Mouse (Mus musculus): Measurements from ENCODE around the gene Larp4b.

- TF ChIP-seq POLR2A (IDR thresholded peaks at IDR 0.05; ENCODE audit: control insufficient read depth, low read depth, low read length) = no peak
- TF ChIP-seq CTCF (IDR thresholded peaks at IDR 0.05; ENCODE audit: control insufficient read depth, insufficient read depth, insufficient replicate concordance, low read depth, low read length) = no peak
Observed at GRCm38 (mm10) chr13:9195565-9195964, 101.9 kb downstream of the Larp4b start.

All from testis, adult 2 months (tissue).